ENCODE assay signal across 8 mouse cellular contexts in the genomic region with DNA sequence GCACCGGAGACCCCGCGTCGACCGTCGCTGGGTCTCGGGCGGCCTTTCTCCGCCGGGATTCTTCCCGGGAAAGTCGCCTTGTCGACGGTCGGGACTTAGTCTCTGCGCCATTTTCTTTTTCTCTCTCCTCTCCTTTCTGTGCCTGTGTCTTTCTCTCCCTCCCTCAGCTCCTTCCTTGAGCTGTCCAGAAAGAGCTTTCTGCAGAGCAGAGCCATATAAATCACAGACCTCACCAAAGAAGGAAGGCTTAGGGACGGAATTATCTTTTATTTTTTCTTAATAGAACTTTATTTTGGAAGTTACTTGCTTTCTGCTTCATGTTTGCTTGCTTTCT. TPM values are rescaled to one million over a fixed set of nuclear protein-coding genes. Genes with fewer than 3 reads are reported as not detected.
DNase-seq lines count a peak whose midpoint lies in the region; ATAC-seq lines count a peak whose summit lies in the region.

No protein-coding gene starts in this region.

- H3K4me1 ChIP-seq in lung, embryonic 16.5 days (replicated peaks; ENCODE audit: control insufficient read depth, insufficient read depth, low read length), result peaks cover 16% of the 10 kb centered on the region
- peaks cover 23% of the 10 kb centered on the region for H3K4me1 ChIP-seq in hindbrain, embryonic 12.5 days
- H3K4me1 ChIP-seq in midbrain, embryonic 12.5 days, result peaks cover 20% of the 10 kb centered on the region

- no peaks in the 10 kb centered on the region for H3K9me3 ChIP-seq in lung, embryonic 16.5 days (ENCODE audit: control insufficient read depth, low read length)
- H3K9me3 ChIP-seq in hindbrain, embryonic 12.5 days (replicated peaks), result no peaks in the 10 kb centered on the region
- no peaks in the 10 kb centered on the region for H3K9me3 ChIP-seq in midbrain, embryonic 12.5 days

- no peak for DNase-seq in lung, postnatal 36 days
- DNase-seq in brain, embryonic 18.5 days (ENCODE audit: low read depth, low spot score), result peak; percentile 26
- no peak for DNase-seq in right cerebral cortex, postnatal 4 days
- no peak for DNase-seq in adrenal gland, adult 18-20 months (ENCODE audit: low spot score in 2 of 2)
- no peak for DNase-seq in cerebellum, adult 9-11 months

- no peaks in the 10 kb centered on the region for H3K36me3 ChIP-seq in lung, embryonic 16.5 days (ENCODE audit: control insufficient read depth, insufficient read depth, low read length)
- no peaks in the 10 kb centered on the region for H3K36me3 ChIP-seq in hindbrain, embryonic 12.5 days
- no peaks in the 10 kb centered on the region for H3K36me3 ChIP-seq in midbrain, embryonic 12.5 days

- peak overlapping the region; percentile 98 for H3K4me3 ChIP-seq in lung, embryonic 16.5 days (ENCODE audit: low read length)
- peak overlapping the region; percentile 100 for H3K4me3 ChIP-seq in hindbrain, embryonic 12.5 days
- H3K4me3 ChIP-seq in midbrain, embryonic 12.5 days, result peak overlapping the region; percentile 100

- H3K27ac ChIP-seq in lung, embryonic 16.5 days (ENCODE audit: low read length), result peak overlapping the region; percentile 98
- H3K27ac ChIP-seq in hindbrain, embryonic 12.5 days, result peak overlapping the region; percentile 99
- H3K27ac ChIP-seq in midbrain, embryonic 12.5 days (replicated peaks), result peak overlapping the region; percentile 97

- H3K27me3 ChIP-seq in lung, embryonic 16.5 days (ENCODE audit: control insufficient read depth, insufficient read depth, low read depth, low read length), result no peaks in the 10 kb centered on the region
- H3K27me3 ChIP-seq in hindbrain, embryonic 12.5 days, result no peaks in the 10 kb centered on the region
- H3K27me3 ChIP-seq in midbrain, embryonic 12.5 days, result no peaks in the 10 kb centered on the region

- under 1% methylated on average over 17 of the region's 17 CpGs for WGBS in lung, embryonic 16.5 days
- WGBS in hindbrain, embryonic 12.5 days, result under 1% methylated on average over 17 of the region's 17 CpGs
- WGBS in midbrain, embryonic 12.5 days, result under 1% methylated on average over 17 of the region's 17 CpGs

- peak overlapping the region; percentile 45 for H3K4me2 ChIP-seq in lung, embryonic 16.5 days (ENCODE audit: low read depth, low read length)
- H3K4me2 ChIP-seq in hindbrain, embryonic 12.5 days (replicated peaks), result peak overlapping the region; percentile 61
- peak overlapping the region; percentile 69 for H3K4me2 ChIP-seq in midbrain, embryonic 12.5 days (replicated peaks)

- ATAC-seq in lung, embryonic 16.5 days (ENCODE audit: low read depth), result no peak
- no peak for ATAC-seq in hindbrain, embryonic 12.5 days (ENCODE audit: low FRiP score)
- no peak for ATAC-seq in midbrain, embryonic 12.5 days (ENCODE audit: low FRiP score, low read depth)

- peak overlapping the region; percentile 100 for H3K9ac ChIP-seq in lung, embryonic 16.5 days (ENCODE audit: low read length)
- peak overlapping the region; percentile 100 for H3K9ac ChIP-seq in hindbrain, embryonic 12.5 days
- H3K9ac ChIP-seq in midbrain, embryonic 12.5 days (replicated peaks), result peak overlapping the region; percentile 100

RNA-seq across cellular contexts. Expression of a gene that starts 1.1 kb away (rescaled TPM):
- 66.4 and 72.5 TPM in 2 replicates for polyA plus RNA-seq in lung, embryonic 16.5 days (2015; fragmentation: Nextera tagmentation; extraction: Ambion mirVana)
- polyA plus RNA-seq in hindbrain, embryonic 12.5 days (2016; fragmentation: Nextera tagmentation; extraction: Ambion mirVana), result 114 and 122 TPM in 2 replicates
- polyA plus RNA-seq in midbrain, embryonic 12.5 days (2016; fragmentation: Nextera tagmentation; extraction: Ambion mirVana), result 122 and 136 TPM in 2 replicates
- 100 to 1,000 TPM in 1 of 2 experiments, 10 to 100 TPM in 1; 83.5 to 105 TPM for total RNA-seq in adrenal gland, adult 18-20 months (2021)
